Mouse (Mus musculus) limb, embryonic 14.5 days (tissue): ENCODE data around the gene Galnt12. TPM values are rescaled to one million over a fixed set of nuclear protein-coding genes. Genes with fewer than 3 reads are reported as not detected.

ENCODE experiments used
- ATAC-seq: fragments of 200-750 bp; cut with Nextera tagmentation; 2 replicates; pipeline ENCODE4 v1.8.0; 2017; ENCODE audit warnings: low read depth, moderate number of reproducible peaks, moderate TSS enrichment; ENCODE audit not compliant: low FRiP score
- DNase-seq: peaks from one replicate; pipeline ENCODE4 v3.0.0-alpha.2; 2015; ENCODE audit warnings: low spot score
- H3K27ac ChIP-seq: fragments of 300-500 bp; sonication (generic); replicated peaks from 2 replicates; pipeline ENCODE4 v1.5.1; 2014; ENCODE audit warnings: low read depth, mild to moderate bottlenecking, low read length, moderate library complexity, mixed read lengths
- H3K27me3 ChIP-seq: fragments of 300-500 bp; sonication (generic); 2 replicates; pipeline ENCODE4 v1.6.1; 2014; ENCODE audit warnings: low read length, mixed read lengths; ENCODE audit not compliant: control insufficient read depth, insufficient read depth
- H3K36me3 ChIP-seq: fragments of 300-500 bp; sonication (generic); 2 replicates; pipeline ENCODE4 v1.6.1; 2014; ENCODE audit warnings: mild to moderate bottlenecking, low read length, moderate library complexity, mixed read lengths; ENCODE audit not compliant: control insufficient read depth, insufficient read depth
- H3K4me1 ChIP-seq: fragments of 300-500 bp; sonication (generic); 2 replicates; pipeline ENCODE4 v1.6.1; 2014; ENCODE audit warnings: antibody characterized with exemption, low read length, mixed read lengths; ENCODE audit not compliant: control insufficient read depth, insufficient read depth
- H3K4me2 ChIP-seq: fragments of 300-500 bp; sonication (generic); replicated peaks from 2 replicates; pipeline ENCODE4 v1.6.1; 2014; ENCODE audit warnings: low read depth, mild to moderate bottlenecking, low read length, moderate library complexity; ENCODE audit not compliant: severe bottlenecking
- H3K4me3 ChIP-seq: fragments of 300-500 bp; sonication (generic); replicated peaks from 2 replicates; pipeline ENCODE4 v1.5.1; 2014; ENCODE audit warnings: low read length
- H3K9ac ChIP-seq: fragments of 300-500 bp; sonication (generic); 2 replicates; pipeline ENCODE4 v1.6.1; 2014; ENCODE audit warnings: mild to moderate bottlenecking, low read depth, low read length, moderate library complexity; ENCODE audit not compliant: severe bottlenecking
- H3K9me3 ChIP-seq: fragments of 300-500 bp; sonication (generic); 2 replicates; pipeline ENCODE4 v1.6.1; 2016; ENCODE audit warnings: low read length; ENCODE audit not compliant: control insufficient read depth
- POLR2A ChIP-seq: fragments of 200-500 bp; IDR thresholded peaks from 2 replicates; pipeline ENCODE4 v1.8.0; 2012; ENCODE audit warnings: inconsistent platforms, mild to moderate bottlenecking, moderate library complexity, borderline replicate concordance; ENCODE audit not compliant: insufficient read depth, insufficient read length; ENCODE audit errors: extremely low read depth
- WGBS: fragments of 180-500 bp; shearing (Covaris S2); extraction: QIAGEN DNeasy Blood & Tissue Kit; methylation state at CpG from one replicate; pipeline ENCODE4 v1.1.7; 2014; 5-methylcytosine and 5-hydroxymethylcytosine counted together
- polyA plus RNA-seq, 2 experiments: library from polyadenylated mRNA; depleted of rRNA in 1 of 2; stranded (reverse) in 1 of 2; unstranded in 1 of 2; fragments of >200 nt; fragmentation: Nextera tagmentation in 1 of 2; extraction: Ambion mirVana in 1 of 2; gene quantifications; 2 replicates each; pipeline versions ENCODE4 v1.2.1 to v1.2.3; 2012 to 2014

Galnt12 gene
- polyA plus RNA-seq, 2 experiments = 4.7 to 5.4 TPM

DNA sequence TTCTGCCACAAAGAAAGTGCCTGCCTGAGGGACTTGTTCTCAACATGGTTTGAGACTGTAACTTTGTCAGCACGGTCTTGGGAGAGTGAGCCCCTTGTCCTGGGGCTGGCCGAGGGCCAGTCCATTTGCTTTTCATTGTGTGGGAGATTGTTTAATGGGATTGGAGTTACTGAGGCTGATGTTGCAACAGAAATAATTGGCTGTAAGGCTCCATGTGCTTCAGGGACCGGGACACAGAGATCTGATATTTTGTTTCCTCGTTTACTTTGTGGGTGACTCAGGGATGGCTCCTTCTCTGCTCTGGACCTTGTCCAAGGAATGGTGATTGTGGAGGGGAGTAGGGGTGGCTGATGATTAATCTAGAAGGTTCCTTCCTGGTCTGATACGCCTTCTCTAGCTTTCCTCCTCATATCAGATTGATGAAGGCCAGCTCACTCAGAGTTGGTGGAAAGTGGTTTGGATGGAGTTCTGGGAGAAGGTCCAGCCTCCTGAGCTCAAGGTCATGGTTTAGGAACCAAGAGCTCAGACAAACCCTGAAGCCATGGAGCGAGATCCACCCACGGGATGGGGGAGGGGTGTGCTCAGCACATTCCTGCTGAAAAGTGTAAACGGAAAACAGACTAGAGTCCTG lies 60.0 kb downstream of the Galnt12 start:
- 0 out of 2 replicates have a peak, but pooled peaks have one; percentile 44 for ATAC-seq
- no peaks in the 10 kb centered on the region for H3K36me3 ChIP-seq
- 55% methylated on average over 8 of the region's 8 CpGs for WGBS

DNA sequence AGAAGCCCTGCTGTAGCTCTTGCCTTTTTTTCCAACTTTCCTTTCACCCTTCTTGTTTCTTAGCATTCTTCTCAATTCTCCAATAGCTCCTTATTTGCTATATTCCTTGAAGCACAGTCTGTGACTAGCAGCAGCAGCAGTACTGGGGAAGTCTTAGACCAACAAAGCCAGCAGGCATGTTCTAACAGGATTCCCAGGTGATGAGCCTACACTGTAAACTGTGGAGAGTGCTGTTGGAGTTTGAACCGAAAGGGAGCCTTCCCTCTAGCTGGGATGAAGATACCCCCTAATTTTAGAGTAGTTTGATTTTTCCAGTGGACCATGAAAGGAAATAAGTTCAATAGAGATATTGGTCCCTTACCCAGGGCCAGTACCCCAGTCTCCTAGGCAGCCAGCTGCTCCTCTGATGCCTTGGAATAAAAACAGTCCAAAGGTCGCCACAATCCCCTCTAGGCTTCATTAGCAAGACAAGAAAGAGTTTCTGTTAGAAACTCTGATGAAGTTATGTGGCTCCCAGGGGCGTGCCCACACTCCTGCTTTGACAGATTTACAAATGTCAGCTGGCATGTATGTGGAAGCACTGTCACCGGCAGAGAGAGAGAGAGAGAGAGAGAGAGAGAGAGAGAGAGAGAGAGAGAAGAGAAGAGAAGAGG lies 69.5 kb downstream of the Galnt12 start:
- no peak overlapping the region for H3K9ac ChIP-seq
- no peak overlapping the region for H3K4me3 ChIP-seq
- ATAC-seq (no peak), DNase-seq (no peak)
- H3K27ac ChIP-seq = no peak overlapping the region
- H3K4me2 ChIP-seq = no peak overlapping the region
- no peaks in the 10 kb centered on the region for H3K4me1 ChIP-seq
- no peak for TF ChIP-seq POLR2A
- H3K27me3 ChIP-seq = no peaks in the 10 kb centered on the region
- H3K9me3 ChIP-seq = 0 out of 2 replicates have a peak, but pooled peaks cover 2% of the 10 kb centered on the region
- no peaks in the 10 kb centered on the region for H3K36me3 ChIP-seq
- WGBS = 9% methylated on average over 3 of the region's 4 CpGs

More for the DNA sequence above, 60.0 kb downstream of the Galnt12 start:
- Histone ChIP-seq H3K27ac (no peak overlapping the region), H3K4me1 (no peaks in the 10 kb centered on the region), H3K4me3 (no peak overlapping the region), H3K9me3 (no peaks in the 10 kb centered on the region), H3K27me3 (no peaks in the 10 kb centered on the region), H3K9ac (no peak overlapping the region), H3K4me2 (no peak overlapping the region)
- DNase-seq = no peak
- TF ChIP-seq POLR2A = no peak

GRCm38 (mm10) chr4:47161756-47162587 lies 70.3 kb downstream of the Galnt12 start:
- no peak overlapping the region for H3K27ac ChIP-seq
- TF ChIP-seq POLR2A = no peak
- 61% methylated on average over 12 of the region's 12 CpGs for WGBS
- no peak overlapping the region for H3K4me2 ChIP-seq
- DNase-seq (no peak), ATAC-seq (no peak)
- H3K9ac ChIP-seq = no peak overlapping the region
- 0 out of 2 replicates have a peak, but pooled peaks cover 2% of the 10 kb centered on the region for H3K9me3 ChIP-seq
- no peaks in the 10 kb centered on the region for H3K4me1 ChIP-seq
- H3K36me3 ChIP-seq = no peaks in the 10 kb centered on the region
- H3K4me3 ChIP-seq = no peak overlapping the region
- no peaks in the 10 kb centered on the region for H3K27me3 ChIP-seq

DNA sequence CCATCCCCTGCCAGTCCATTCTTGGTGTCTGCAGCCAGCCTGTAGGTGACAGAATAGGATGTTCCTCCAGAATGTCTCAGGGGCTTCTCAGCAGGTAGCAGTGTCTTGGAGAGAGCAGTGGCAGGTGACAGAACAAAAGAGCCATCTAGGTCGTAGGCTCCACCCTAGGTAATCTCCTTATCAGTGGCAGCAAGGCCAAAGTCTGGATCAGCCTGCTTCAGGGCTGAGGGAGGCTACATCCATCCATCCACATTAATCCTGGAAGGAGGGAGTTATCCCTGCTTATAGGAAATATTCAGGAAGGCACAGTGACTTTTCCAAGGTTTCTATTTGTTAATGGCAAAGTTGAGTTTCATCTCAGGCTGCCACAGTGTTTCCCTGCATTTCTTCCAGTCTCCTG lies 80.6 kb downstream of the Galnt12 start:
- DNase-seq = no peak
- ATAC-seq = no peak
- no peaks in the 10 kb centered on the region for H3K36me3 ChIP-seq
- 50% methylated on average over 1 of the region's 1 CpGs for WGBS
- H3K4me2 ChIP-seq = no peak overlapping the region
- no peak overlapping the region for H3K9ac ChIP-seq
- no peak overlapping the region for H3K27ac ChIP-seq
- no peak for TF ChIP-seq POLR2A
- no peaks in the 10 kb centered on the region for H3K9me3 ChIP-seq
- H3K4me1 ChIP-seq = 0 out of 2 replicates have a peak, but pooled peaks cover 5% of the 10 kb centered on the region
- H3K4me3 ChIP-seq = no peak overlapping the region
- no peaks in the 10 kb centered on the region for H3K27me3 ChIP-seq

Other genes with a start within 250 kb of the Galnt12 start
- gene Gabbr2, start 100.0 kb upstream of the Galnt12 start, polyA plus RNA-seq (2012; rRNA removed) = 0.09 and 0.30 TPM in 2 replicates
- 0.07 and 0.15 TPM in 2 replicates for gene Gabbr2, start 100.0 kb upstream of the Galnt12 start, polyA plus RNA-seq (2014; fragmentation: Nextera tagmentation; extraction: Ambion mirVana)
- 14.9 and 19.9 TPM in 2 replicates for gene Anks6, start 34.5 kb upstream of the Galnt12 start, polyA plus RNA-seq (2012; rRNA removed)
- 5.1 and 6.5 TPM in 2 replicates for gene Anks6, start 34.5 kb upstream of the Galnt12 start, polyA plus RNA-seq (2014; fragmentation: Nextera tagmentation; extraction: Ambion mirVana)
- gene Col15a1, start 116.3 kb downstream of the Galnt12 start, polyA plus RNA-seq (2012; rRNA removed) = 86.3 and 102 TPM in 2 replicates
- gene Col15a1, start 116.3 kb downstream of the Galnt12 start, polyA plus RNA-seq (2014; fragmentation: Nextera tagmentation; extraction: Ambion mirVana) = 30.6 and 31.5 TPM in 2 replicates